Mouse (Mus musculus): ENCODE data around the gene Rasal1. TPM values are rescaled to one million over a fixed set of nuclear protein-coding genes. Genes with fewer than 3 reads are reported as not detected.
A peak's percentile ranks its signal among the peaks of the same experiment; 100 is the strongest.

The Rasal1 gene
- polyA plus RNA-seq, 1 experiment from 2014 or later = 0.27 TPM

DNA sequence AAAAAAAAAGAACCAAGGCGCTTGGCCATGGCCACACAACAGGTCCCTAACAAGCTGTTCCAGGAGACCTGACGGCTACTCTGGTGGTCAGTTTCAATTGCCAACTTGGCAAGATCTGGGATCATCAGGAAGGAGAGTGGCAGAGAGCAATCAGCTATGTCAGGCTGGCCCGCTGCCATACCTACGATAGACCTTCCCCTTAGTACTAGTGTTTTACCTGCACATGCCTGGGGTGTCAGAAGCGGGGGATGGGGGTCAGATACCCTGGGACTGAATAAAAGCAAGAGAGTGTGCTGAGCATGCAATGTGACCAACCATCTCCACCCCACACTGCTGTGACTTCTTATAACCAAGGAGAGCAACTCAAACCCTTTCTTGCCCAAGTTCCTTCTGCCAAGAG, 37.7 kb upstream of the Rasal1 start:
- Histone ChIP-seq H3K27ac (no peak overlapping the region), H3K36me3 (ENCODE audit: poor library complexity, severe bottlenecking) (peaks cover 22% of the 10 kb centered on the region), H3K9me3 (replicated peaks) (no peaks in the 10 kb centered on the region), H3K27me3 (no peaks in the 10 kb centered on the region), H3K4me2 (peak overlapping the region; percentile 88), H3K9ac (peak overlapping the region; percentile 78), H3K4me1 (peaks cover 26% of the 10 kb centered on the region), H3K4me3 (no peak overlapping the region)
- no peak for ATAC-seq
- WGBS = 94% methylated on average over 5 of the region's 5 CpGs

DNA sequence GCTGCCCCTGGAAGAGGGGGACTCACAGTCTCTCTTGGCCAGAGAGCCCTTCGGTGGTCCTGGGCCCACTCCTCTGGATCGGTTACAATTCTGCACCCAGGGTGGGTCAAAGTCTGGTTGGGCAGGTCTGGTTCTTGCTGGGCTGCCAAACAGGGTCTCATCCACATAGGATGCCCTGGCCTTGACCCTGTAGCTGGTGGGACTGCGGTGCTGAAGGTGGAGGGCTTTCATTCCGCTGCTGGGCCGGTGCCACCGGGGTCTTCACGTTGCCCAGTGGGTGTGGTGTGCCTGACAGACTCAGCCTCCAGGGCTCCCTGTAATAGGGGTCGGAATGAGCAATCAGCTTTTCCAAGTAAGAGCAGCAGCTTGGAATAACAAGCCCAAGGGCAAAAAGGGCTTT, 37.2 kb upstream of the Rasal1 start:
- no peak for ATAC-seq
- peaks cover 25% of the 10 kb centered on the region for H3K36me3 ChIP-seq (ENCODE audit: poor library complexity, severe bottlenecking)
- H3K9ac ChIP-seq = peak overlapping the region; percentile 78
- H3K4me2 ChIP-seq = peak overlapping the region; percentile 88
- H3K9me3 ChIP-seq (replicated peaks) = no peaks in the 10 kb centered on the region
- peak overlapping the region; percentile 61 for H3K4me3 ChIP-seq
- H3K4me1 ChIP-seq = peaks cover 26% of the 10 kb centered on the region
- no peaks in the 10 kb centered on the region for H3K27me3 ChIP-seq
- no peak overlapping the region for H3K27ac ChIP-seq
- 54% methylated on average over 8 of the region's 8 CpGs for WGBS

DNA sequence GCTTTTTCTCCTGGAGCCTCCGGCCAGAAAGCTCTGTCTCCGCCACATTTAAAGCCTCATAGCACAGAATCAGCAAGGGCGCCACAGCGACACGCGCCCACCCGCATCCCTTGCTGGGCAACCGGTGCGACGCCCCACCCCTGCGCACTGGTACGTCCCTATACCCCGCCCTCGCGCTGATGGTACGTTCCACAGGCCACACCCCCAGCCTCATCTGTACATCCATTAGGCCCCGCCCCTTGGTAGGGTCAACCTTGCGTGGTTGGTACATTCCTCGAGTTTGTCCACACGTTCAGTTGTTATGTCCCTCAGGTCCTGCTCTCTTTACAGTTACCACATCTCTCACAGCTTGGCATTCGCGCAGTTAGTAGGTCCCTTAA, 36.2 kb upstream of the Rasal1 start, which contains the start of the genes Rita1 and Ddx54:
Gene Rita1 (minus strand): TSS at position 148 of the 380 bp plus-strand sequence.
Gene Ddx54 (plus strand): TSS at position 298 of the 380 bp plus-strand sequence.
- no peaks in the 10 kb centered on the region for H3K27me3 ChIP-seq
- peak within 1 kb of the TSS; percentile 61 for H3K4me3 ChIP-seq
- H3K9ac ChIP-seq = peak within 1 kb of the TSS; percentile 78
- peak within 1 kb of the TSS; percentile 81 for H3K27ac ChIP-seq
- ATAC-seq = peak; percentile 88
- H3K9me3 ChIP-seq (replicated peaks) = no peaks in the 10 kb centered on the region
- peaks cover 26% of the 10 kb centered on the region for H3K4me1 ChIP-seq
- H3K4me2 ChIP-seq = peak within 1 kb of the TSS; percentile 93
- peaks cover 33% of the 10 kb centered on the region for H3K36me3 ChIP-seq (ENCODE audit: poor library complexity, severe bottlenecking)
- under 1% methylated on average over 22 of the region's 22 CpGs for WGBS

DNA sequence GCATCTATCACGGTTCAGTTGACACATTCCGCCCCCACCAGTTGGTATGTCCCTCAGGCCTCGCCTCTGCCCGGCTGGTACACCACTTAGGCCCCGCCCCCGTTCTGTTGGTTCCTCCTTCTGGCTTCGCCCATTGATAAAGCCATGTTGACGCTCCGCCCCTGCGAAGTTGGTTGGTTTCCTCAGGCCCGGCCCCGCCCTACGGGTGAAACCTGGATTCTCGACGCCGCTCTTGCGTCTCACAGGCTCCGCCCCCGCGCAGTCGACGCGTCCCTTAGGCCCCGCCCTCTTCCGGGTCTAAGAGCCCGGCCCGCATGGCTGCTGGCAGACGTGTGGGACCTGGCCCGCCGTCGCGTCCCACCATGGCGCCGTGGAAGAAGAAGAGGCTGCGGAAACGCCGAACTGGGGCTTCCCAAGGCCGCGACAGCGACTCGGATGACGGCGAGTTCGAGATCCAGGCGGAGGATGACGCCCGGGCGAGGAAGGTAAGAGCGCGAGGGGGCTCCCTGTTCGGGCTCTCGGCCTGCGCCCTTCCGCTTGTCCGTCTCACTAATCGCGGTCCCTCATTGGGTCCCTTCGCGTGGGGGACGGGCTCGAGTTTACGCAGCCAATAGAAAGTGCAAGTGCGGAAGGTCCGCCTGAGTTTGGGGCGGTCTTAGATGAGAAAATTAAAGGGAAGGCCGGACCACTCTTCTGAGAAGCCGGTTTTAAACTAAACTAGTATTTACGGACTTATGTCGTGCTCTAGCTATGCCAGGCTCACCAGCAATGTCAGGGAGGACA, 35.6 kb upstream of the Rasal1 start:
- Histone ChIP-seq H3K9ac (peak overlapping the region; percentile 78), H3K27ac (peak overlapping the region; percentile 81), H3K4me3 (peak overlapping the region; percentile 61), H3K4me2 (peak overlapping the region; percentile 93), H3K36me3 (ENCODE audit: poor library complexity, severe bottlenecking) (peaks cover 39% of the 10 kb centered on the region), H3K9me3 (replicated peaks) (no peaks in the 10 kb centered on the region), H3K4me1 (peaks cover 26% of the 10 kb centered on the region), H3K27me3 (no peaks in the 10 kb centered on the region)
- ATAC-seq = peak; percentile 93
- WGBS = under 1% methylated on average over 69 of the region's 69 CpGs

DNA sequence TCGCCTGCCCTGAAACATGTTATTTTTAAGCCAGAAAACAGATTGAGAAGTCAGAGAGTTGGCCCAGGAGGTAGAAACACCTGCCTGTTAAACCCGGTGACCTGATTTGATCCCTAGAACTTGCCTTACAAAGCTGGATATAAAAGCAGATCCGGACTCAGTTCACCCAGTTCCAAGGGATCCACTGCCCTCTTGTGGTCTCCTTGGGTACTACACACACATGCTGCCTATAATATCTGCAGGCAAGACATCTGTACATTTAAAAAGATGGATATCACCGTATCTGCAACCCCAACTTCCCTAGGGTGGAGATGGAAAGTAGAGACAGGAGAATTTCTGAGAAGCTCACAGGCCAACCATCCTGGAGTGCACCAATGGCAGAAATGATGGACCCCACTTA, 32.7 kb upstream of the Rasal1 start:
- Histone ChIP-seq H3K27ac (no peak overlapping the region), H3K9me3 (replicated peaks) (no peaks in the 10 kb centered on the region), H3K4me2 (no peak overlapping the region), H3K36me3 (ENCODE audit: poor library complexity, severe bottlenecking) (peaks cover 55% of the 10 kb centered on the region), H3K4me3 (no peak overlapping the region), H3K9ac (no peak overlapping the region), H3K4me1 (peaks cover 17% of the 10 kb centered on the region), H3K27me3 (no peaks in the 10 kb centered on the region)
- no peak for ATAC-seq
- WGBS = 96% methylated on average over 4 of the region's 4 CpGs

DNA sequence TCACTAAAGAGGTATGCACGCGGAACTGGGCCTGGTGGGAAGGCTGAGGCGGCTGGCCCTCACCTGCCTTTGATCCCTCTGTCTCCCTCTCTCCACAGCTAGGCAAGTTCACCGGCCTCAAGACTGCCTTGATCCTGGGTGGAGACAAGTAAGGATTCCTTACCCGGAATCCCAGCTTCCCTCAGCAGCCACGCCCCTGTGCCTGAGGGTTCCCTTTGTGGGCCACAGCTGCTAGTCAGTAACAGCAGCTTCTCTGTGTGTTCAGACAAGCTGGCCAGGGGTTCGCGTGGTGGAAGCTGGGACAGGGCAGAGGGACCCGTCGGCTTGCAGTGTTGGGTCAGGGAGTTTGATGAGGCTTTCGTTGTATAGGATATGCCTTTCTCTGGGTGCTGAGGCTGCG, 29.8 kb upstream of the Rasal1 start:
- WGBS = 88% methylated on average over 12 of the region's 12 CpGs
- H3K9ac ChIP-seq = no peak overlapping the region
- no peak for ATAC-seq
- H3K27ac ChIP-seq = no peak overlapping the region
- no peaks in the 10 kb centered on the region for H3K9me3 ChIP-seq (replicated peaks)
- no peaks in the 10 kb centered on the region for H3K27me3 ChIP-seq
- H3K4me2 ChIP-seq = no peak overlapping the region
- H3K4me3 ChIP-seq = no peak overlapping the region
- H3K36me3 ChIP-seq (ENCODE audit: poor library complexity, severe bottlenecking) = peaks cover 84% of the 10 kb centered on the region
- peaks cover 4% of the 10 kb centered on the region for H3K4me1 ChIP-seq

DNA sequence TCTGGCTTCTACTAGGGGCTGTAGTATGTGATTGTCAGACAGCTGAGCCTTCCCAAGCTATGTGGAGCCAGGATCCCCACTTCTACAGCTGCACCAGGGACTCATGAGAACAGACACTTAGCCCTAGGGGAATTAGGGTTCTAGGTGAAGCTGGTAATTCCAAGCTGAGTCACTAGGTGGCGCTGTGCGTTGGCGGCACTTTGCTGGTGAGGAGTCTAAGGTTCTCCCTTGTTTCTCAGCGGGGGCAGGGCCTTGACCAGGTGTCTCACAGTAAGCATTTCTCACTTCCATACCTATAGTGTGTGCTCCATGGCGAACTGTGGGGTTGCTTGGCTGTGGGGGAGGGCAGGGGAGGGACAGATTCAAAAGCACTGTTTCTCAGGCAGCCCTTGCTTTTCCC, 29.4 kb upstream of the Rasal1 start:
- Histone ChIP-seq H3K27me3 (no peaks in the 10 kb centered on the region), H3K4me3 (no peak overlapping the region), H3K9me3 (replicated peaks) (no peaks in the 10 kb centered on the region), H3K4me2 (no peak overlapping the region), H3K4me1 (no peaks in the 10 kb centered on the region), H3K27ac (no peak overlapping the region), H3K9ac (no peak overlapping the region), H3K36me3 (ENCODE audit: poor library complexity, severe bottlenecking) (peaks cover 88% of the 10 kb centered on the region)
- no peak for ATAC-seq
- 12% methylated on average over 5 of the region's 5 CpGs for WGBS

DNA sequence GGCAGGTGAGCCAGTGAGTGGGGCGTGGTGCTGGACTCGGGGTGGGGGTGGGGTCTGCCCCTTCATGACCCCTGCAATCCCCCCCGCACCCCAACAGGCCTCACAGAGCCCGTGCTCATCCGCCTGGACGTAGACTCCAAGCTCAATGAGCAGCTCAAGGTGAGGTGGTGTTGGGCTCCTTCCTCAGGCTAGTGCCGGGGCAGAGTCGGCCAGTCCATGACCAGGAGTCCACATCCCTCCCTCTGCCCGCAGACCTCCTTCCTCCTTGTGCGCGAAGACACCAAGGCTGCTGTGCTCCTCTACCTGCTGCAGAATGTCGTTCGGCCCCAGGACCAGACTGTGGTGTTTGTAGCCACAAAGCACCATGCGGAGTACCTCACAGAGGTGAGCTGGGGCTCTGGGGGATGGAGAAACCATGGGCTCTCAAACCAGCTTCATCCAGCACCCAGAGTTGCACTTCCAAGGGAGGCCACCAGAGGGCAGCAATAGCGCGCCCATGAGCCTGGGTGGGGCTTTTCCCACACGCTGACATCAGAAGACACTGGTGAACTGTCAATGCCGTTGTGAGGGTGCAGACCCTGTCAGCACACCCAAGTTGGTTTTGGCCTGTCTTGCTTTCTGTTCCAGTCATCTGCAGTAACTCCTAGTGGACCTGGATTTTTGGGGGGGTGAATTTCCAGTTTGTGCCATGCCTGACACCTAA, 28.1 kb upstream of the Rasal1 start:
- no peaks in the 10 kb centered on the region for H3K4me1 ChIP-seq
- H3K9me3 ChIP-seq (replicated peaks) = no peaks in the 10 kb centered on the region
- 70% methylated on average over 18 of the region's 18 CpGs for WGBS
- H3K36me3 ChIP-seq (ENCODE audit: poor library complexity, severe bottlenecking) = peaks cover 99% of the 10 kb centered on the region
- no peak overlapping the region for H3K27ac ChIP-seq
- H3K4me2 ChIP-seq = no peak overlapping the region
- no peak overlapping the region for H3K4me3 ChIP-seq
- H3K27me3 ChIP-seq = no peaks in the 10 kb centered on the region
- no peak overlapping the region for H3K9ac ChIP-seq
- peak; percentile 41; the same call in 1 of the 2 replicates for ATAC-seq

DNA sequence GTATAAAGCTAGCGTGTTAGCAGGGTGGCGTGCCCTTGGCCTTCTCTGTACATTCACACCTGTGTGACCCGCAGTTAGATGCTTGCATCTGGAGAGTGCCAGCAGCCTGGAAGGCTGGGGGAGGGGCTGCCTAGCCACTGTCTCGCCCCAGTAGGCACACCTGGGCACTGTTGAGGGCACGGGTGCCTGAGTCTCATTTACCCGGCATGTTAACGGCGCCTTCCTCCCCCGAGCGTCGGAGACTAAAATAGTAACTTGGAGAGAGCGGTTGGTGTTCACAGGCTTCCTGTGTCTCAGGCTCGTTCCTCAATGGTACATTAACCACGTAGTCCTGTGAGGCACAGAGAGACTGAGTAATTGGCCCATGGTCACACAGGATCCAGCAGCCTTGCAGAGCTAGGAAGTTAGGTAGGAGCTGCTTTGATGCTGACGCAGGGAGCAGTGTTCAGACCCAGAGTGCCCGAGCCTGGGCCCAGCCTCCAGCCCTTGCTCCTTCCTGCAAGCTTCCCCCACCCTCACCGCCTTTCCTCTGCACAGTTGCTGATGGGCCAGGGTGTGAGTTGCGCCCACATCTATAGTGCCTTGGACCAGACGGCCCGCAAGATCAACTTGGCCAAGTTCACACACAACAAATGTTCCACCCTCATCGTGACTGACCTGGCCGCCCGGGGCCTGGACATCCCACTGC, 27.4 kb upstream of the Rasal1 start:
- H3K4me1 ChIP-seq = no peaks in the 10 kb centered on the region
- 95% methylated on average over 23 of the region's 23 CpGs for WGBS
- ATAC-seq = 0 out of 2 replicates have a peak, but pooled peaks have one; percentile 20
- peaks cover 99% of the 10 kb centered on the region for H3K36me3 ChIP-seq (ENCODE audit: poor library complexity, severe bottlenecking)
- H3K27me3 ChIP-seq = no peaks in the 10 kb centered on the region
- no peaks in the 10 kb centered on the region for H3K9me3 ChIP-seq (replicated peaks)
- H3K4me3 ChIP-seq = no peak overlapping the region
- H3K4me2 ChIP-seq = no peak overlapping the region
- no peak overlapping the region for H3K9ac ChIP-seq
- H3K27ac ChIP-seq = no peak overlapping the region

DNA sequence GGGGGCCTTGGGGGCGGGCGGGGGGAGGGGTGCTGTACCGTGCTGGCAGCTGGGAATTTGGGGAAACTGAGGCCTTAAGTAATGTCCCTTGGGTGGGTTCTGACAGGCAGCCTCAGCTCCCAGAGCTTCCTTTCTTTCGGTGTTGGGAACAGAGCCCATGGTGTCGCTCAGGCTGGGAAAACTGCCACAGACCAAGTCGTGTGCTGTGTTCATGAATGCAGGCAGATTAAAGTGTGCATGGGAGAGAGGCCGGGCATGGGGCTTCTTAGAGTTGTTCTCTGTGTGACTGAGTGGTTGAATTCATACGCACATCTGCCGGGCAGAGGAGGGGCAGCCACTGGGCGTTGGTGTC, 26.8 kb upstream of the Rasal1 start:
- Histone ChIP-seq H3K36me3 (ENCODE audit: poor library complexity, severe bottlenecking) (peaks cover 100% of the 10 kb centered on the region), H3K27me3 (no peaks in the 10 kb centered on the region), H3K9me3 (replicated peaks) (no peaks in the 10 kb centered on the region), H3K9ac (no peak overlapping the region), H3K4me3 (no peak overlapping the region), H3K4me1 (no peaks in the 10 kb centered on the region), H3K27ac (no peak overlapping the region), H3K4me2 (no peak overlapping the region)
- 92% methylated on average over 10 of the region's 10 CpGs for WGBS
- no peak for ATAC-seq

DNA sequence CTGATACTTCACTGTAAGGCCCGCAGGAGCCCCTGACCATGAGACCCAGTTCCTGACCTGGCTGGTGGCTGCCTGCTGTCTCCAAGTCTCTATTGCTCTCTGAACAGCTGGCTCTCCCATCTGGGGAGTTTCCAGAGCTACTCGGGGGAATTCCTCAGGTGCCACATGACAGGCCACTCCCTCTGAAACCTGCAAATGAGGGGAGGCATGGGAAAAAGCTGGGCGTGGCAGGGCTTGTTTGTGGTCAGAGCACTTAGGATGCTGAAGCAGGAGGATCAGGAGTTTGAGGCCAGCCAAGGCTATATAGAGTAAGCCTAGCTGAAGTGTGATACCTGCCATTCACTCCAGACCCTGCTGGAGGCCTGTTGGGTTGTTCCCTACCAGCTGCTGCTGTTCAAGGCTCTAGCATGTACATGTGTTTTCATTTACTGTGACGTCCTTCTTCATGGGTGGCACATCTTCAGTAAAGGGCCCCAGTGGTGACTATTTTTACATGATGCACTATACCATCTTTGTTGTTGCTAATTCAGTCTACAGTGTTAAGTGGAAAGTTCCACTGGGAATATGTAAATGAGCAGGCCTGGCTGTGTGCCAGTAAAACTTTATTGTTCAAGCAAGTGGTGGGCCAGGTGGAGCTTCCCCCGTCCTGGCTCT, 26.3 kb upstream of the Rasal1 start:
- Histone ChIP-seq H3K27ac (no peak overlapping the region), H3K27me3 (no peaks in the 10 kb centered on the region), H3K36me3 (ENCODE audit: poor library complexity, severe bottlenecking) (peaks cover 100% of the 10 kb centered on the region), H3K9ac (no peak overlapping the region), H3K4me3 (no peak overlapping the region), H3K9me3 (replicated peaks) (no peaks in the 10 kb centered on the region), H3K4me2 (no peak overlapping the region), H3K4me1 (no peaks in the 10 kb centered on the region)
- ATAC-seq = no peak
- 71% methylated on average over 5 of the region's 5 CpGs for WGBS

DNA sequence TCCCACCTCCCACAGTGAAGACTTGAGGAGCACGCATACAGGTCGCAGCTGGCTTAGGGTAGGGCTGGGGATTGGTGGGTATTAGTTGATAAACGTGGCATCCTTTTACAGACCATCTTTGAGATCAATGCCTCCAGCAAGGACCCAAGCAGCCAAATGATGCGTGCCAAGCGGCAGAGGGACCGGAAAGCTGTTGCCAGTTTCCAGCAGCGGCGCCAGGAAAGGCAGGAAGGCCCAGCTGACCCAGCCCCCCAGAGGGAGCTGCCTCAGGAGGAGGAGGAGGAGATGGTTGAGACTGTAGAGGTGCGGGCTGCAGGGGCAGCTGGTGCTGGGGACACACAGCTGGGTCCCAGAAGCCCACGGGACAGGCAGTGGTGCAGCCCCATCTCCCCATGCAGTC, 24.2 kb upstream of the Rasal1 start:
- Histone ChIP-seq H3K9me3 (replicated peaks) (no peaks in the 10 kb centered on the region), H3K36me3 (ENCODE audit: poor library complexity, severe bottlenecking) (peaks cover 89% of the 10 kb centered on the region), H3K9ac (no peak overlapping the region), H3K4me3 (no peak overlapping the region), H3K27ac (no peak overlapping the region), H3K4me2 (no peak overlapping the region), H3K4me1 (no peaks in the 10 kb centered on the region), H3K27me3 (no peaks in the 10 kb centered on the region)
- ATAC-seq = no peak
- 94% methylated on average over 10 of the region's 10 CpGs for WGBS
